Comparison of ENCODE assay signal across 8 mouse cellular contexts in the genomic region with DNA sequence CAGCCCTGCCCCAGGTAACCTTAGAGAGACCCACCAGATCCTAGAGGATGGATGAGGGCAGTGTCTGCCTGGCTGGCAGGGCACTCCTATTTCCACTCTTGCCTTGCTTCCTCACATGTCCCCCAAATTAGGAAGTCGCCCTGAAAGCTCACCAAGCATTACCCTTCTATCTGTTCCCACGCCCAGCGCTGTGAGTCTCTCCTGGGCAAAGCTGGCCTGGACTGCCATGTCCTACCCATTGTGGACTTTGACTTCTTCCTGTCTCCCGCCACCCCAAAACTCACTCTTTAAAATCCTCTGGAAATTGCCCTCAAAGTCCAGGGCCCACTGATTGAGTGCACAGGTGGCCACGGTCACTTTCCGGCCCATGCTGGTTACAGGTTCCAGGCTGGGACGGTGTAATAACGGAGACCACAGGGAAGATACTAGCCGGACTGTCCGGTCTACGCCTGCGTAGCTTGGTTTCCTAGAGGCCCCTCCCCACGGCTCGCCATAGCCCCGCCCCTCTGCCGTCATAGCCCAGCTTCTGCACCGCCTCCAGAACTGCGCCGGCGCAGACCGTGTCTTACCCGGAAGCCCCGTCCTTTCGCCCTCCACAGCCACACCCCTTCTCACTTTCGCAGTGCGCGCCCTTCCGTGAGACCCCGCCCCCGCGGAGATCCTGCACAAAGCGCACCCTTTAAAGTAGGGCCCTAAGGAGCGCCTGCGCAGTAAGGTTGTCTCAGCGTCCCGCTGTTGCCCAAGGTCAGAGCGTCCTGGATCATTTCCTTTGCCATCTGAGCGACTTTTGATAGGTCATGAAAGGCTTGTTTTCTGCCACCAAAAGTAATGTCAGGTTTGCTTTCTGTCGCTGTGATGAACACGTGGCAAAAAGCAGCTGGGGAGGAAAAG. TPM values are rescaled to one million over a fixed set of nuclear protein-coding genes. Genes with fewer than 3 reads are reported as not detected.
DNase-seq lines count a peak whose midpoint lies in the region; ATAC-seq lines count a peak whose summit lies in the region.

TSS of gene Nadsyn1 (minus strand) at position 475 of the 891 bp plus-strand sequence.
TSS of gene Dhcr7 (plus strand) at position 771 of the 891 bp plus-strand sequence.

- H3K27ac ChIP-seq in hindbrain, embryonic 15.5 days (replicated peaks) = peak within 1 kb of the TSS; percentile 82

- H3K4me2 ChIP-seq in hindbrain, embryonic 15.5 days = peak within 1 kb of the TSS; percentile 70

- no peaks in the 10 kb centered on the region for H3K27me3 ChIP-seq in hindbrain, embryonic 15.5 days

- H3K4me3 ChIP-seq in hindbrain, embryonic 15.5 days = peak within 1 kb of the TSS; percentile 57

- peak; percentile 97 for DNase-seq in R1 (ENCODE audit: low read depth, low spot score)
- DNase-seq in cerebellum, postnatal 25 days = peak; percentile 98 to 100
- peak; percentile 98 for DNase-seq in frontal cortex, postnatal 36 days (ENCODE audit: low spot score in 2 of 2)
- DNase-seq in left cerebral cortex, adult 11 months (ENCODE audit: low spot score) = peak; percentile 97
- DNase-seq in lung, postnatal 4 days = peak; percentile 99 to 100
- peak; percentile 95 for DNase-seq in retina, postnatal 7 days (ENCODE audit: low read depth, low spot score)
- peak; percentile 90 for DNase-seq in urinary bladder, adult 2 months (ENCODE audit: low spot score)

- peaks cover 16% of the 10 kb centered on the region for H3K4me1 ChIP-seq in hindbrain, embryonic 15.5 days (replicated peaks)

- ATAC-seq in hindbrain, embryonic 15.5 days (ENCODE audit: low FRiP score, low read depth) = peak; percentile 98

- under 1% methylated on average over 40 of the region's 40 CpGs for WGBS in hindbrain, embryonic 15.5 days

- H3K9ac ChIP-seq in hindbrain, embryonic 15.5 days = peak within 1 kb of the TSS; percentile 73

- 0 out of 2 replicates have a peak, but pooled peaks cover 3% of the 10 kb centered on the region for H3K36me3 ChIP-seq in hindbrain, embryonic 15.5 days

- H3K9me3 ChIP-seq in hindbrain, embryonic 15.5 days = no peaks in the 10 kb centered on the region

RNA-seq across cellular contexts. Expression of gene Nadsyn1, which starts in this region (rescaled TPM):
- polyA plus RNA-seq in hindbrain, embryonic 15.5 days (2015; fragmentation: Nextera tagmentation; extraction: Ambion mirVana) = 7.2 and 7.7 TPM in 2 replicates
- polyA plus RNA-seq in urinary bladder, adult 2 months (2012; rRNA removed) = 9.7 and 11.3 TPM in 2 replicates

RNA-seq across cellular contexts. Expression of gene Dhcr7, which starts in this region (rescaled TPM):
- 78.4 and 80.3 TPM in 2 replicates for polyA plus RNA-seq in hindbrain, embryonic 15.5 days (2015; fragmentation: Nextera tagmentation; extraction: Ambion mirVana)
- polyA plus RNA-seq in urinary bladder, adult 2 months (2012; rRNA removed) = 30.5 and 37.0 TPM in 2 replicates

Comparison
In these comparisons a context has a peak if more than half of its experiments do, and no peak if none do; other contexts are left out.
1. Peak in every context shown above with its lines: DNase-seq, ATAC-seq, H3K4me3 ChIP-seq and H3K27ac ChIP-seq.